Mouse (Mus musculus) induced T-regulatory cell, adult 2 months (primary cell): ENCODE results near the gene Sugct.

ENCODE experiments used
- DNase-seq: peaks from one replicate; pipeline ENCODE4 v3.0.0-alpha.2; 2012; ENCODE audit warnings: low read depth

Sugct gene

GRCm38 (mm10) chr13:17694911-17695699 is at the start of gene Sugct, which contains the start of gene Mplkip:
TSS of gene Sugct (minus strand) at chr13:17695553.
TSS of gene Mplkip (plus strand) at chr13:17695192.
- DNase-seq, result peak; percentile 100

GRCm38 (mm10) chr13:17728798-17729197 is 33.4 kb upstream of the Sugct start:
- no peak for DNase-seq

- DNase-seq, result no peak
Measured at GRCm38 (mm10) chr13:17727922-17728321, 32.6 kb upstream of the Sugct start.

- DNase-seq, result no peak
Measured at GRCm38 (mm10) chr13:17717357-17717756, 22.0 kb upstream of the Sugct start.

GRCm38 (mm10) chr13:17708784-17709311 is 13.5 kb upstream of the Sugct start:
- no peak for DNase-seq

- DNase-seq, result no peak
Measured at GRCm38 (mm10) chr13:17705188-17705826, 10.0 kb upstream of the Sugct start.

- no peak for DNase-seq
Measured at GRCm38 (mm10) chr13:17702311-17702710, 7.0 kb upstream of the Sugct start.

GRCm38 (mm10) chr13:17701322-17701721 is 6.0 kb upstream of the Sugct start:
- DNase-seq, result no peak

GRCm38 (mm10) chr13:17700090-17700715 is 4.8 kb upstream of the Sugct start:
- no peak for DNase-seq

- peak; percentile 67 for DNase-seq
Measured at GRCm38 (mm10) chr13:17695898-17696580, 686 bp upstream of the Sugct start.

- DNase-seq, result no peak
Measured at GRCm38 (mm10) chr13:17694414-17694813, 939 bp downstream of the Sugct start.

- DNase-seq, result peak; percentile 42
Measured at GRCm38 (mm10) chr13:17693816-17694215, 1.5 kb downstream of the Sugct start.

- no peak for DNase-seq
Measured at GRCm38 (mm10) chr13:17691436-17691835, 3.9 kb downstream of the Sugct start.

- no peak for DNase-seq
Measured at GRCm38 (mm10) chr13:17690686-17691085, 4.7 kb downstream of the Sugct start.

- no peak for DNase-seq
Measured at GRCm38 (mm10) chr13:17689461-17689860, 5.9 kb downstream of the Sugct start.

GRCm38 (mm10) chr13:17671122-17671521 is 24.2 kb downstream of the Sugct start:
- DNase-seq, result no peak

GRCm38 (mm10) chr13:17667380-17667779 is 28.0 kb downstream of the Sugct start:
- DNase-seq, result no peak

- DNase-seq, result peak; percentile 47
Measured at GRCm38 (mm10) chr13:17642294-17642693, 53.1 kb downstream of the Sugct start.

- DNase-seq, result no peak
Measured at GRCm38 (mm10) chr13:17638008-17638407, 57.3 kb downstream of the Sugct start.

GRCm38 (mm10) chr13:17627108-17627507 is 68.2 kb downstream of the Sugct start:
- DNase-seq, result no peak

GRCm38 (mm10) chr13:17624976-17625375 is 70.4 kb downstream of the Sugct start:
- DNase-seq, result no peak

- DNase-seq, result no peak
Measured at GRCm38 (mm10) chr13:17606217-17606616, 89.1 kb downstream of the Sugct start.
